Mouse (Mus musculus) E14TG2a.4 (cell line): ENCODE measurements around the gene Cemip.

ENCODE experiments used
- CTCF ChIP-seq: conservative IDR thresholded peaks from 2 replicates; pipeline ENCODE4 v1.5.1; 2014; ENCODE audit warnings: low read length
- NANOG ChIP-seq: IDR thresholded peaks from 2 replicates; pipeline ENCODE4 v1.6.1; 2014; ENCODE audit warnings: borderline replicate concordance, low read length, mixed read lengths

GRCm38 (mm10) chr7:83884021-83884658 lies 202.2 kb downstream of the Cemip start, which contains the start of the genes Tlnrd1 and Mesd:
- TF ChIP-seq CTCF: no peak
- no peak for TF ChIP-seq NANOG
